Mouse (Mus musculus) urinary bladder, postnatal 36 days (tissue): ENCODE data around the gene Scn1b.

Experiments
- DNase-seq, 2 experiments: peaks; one replicate each; pipeline ENCODE4 v3.0.0; 2022; ENCODE audit warnings: low spot score in 2 of 2, mixed read lengths in 1 of 2

Scn1b gene

GRCm38 (mm10) chr7:31116721-31117145, 10.1 kb downstream of the Scn1b start:
- DNase-seq: no peak

GRCm38 (mm10) chr7:31115587-31116043, 11.2 kb downstream of the Scn1b start:
- DNase-seq: peak in 1 of 2 experiments; percentile 59

DNA sequence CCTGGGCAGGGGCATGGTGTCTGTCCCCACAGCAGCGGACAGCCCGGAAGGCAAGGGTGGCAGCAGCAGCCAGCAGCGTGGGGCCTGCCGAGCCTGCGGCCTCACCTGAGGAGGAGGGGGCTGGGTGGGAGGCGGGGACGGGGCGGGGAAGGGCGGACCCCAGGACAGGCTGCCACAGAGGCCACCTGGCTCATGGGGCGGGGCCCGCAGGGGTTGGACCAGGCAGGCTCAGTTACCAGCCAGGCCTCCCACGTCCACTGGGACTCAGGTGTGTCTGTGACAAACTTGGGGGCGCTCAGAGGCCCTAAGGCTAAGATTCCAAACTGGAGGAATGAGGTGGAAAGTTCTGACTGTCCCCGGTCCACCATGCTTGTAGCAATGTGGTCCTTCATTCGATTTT, 11.6 kb downstream of the Scn1b start, which contains the start of gene Hpn:
TSS of gene Hpn (minus strand) at position 109 of the 400 bp plus-strand sequence.
- DNase-seq: no peak

DNA sequence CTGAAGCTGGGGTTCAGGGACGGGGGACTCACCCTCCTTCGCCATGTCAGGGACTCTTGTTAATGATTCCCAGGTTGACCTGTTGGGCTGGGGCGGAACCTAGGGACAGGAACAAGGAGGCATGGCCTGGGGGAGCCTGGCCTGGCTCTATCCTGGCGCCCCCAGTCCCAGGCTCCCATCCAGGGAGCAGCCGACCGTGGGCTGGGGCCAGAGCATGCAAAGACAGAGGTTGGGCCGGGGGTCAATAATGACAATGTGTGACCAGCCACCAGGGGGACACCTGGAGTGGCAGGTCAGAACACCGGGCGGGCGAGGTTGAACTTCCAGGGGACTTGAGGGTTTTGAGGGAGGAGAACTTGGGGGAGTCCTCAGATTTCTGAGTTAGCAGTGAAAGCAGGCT, 12.2 kb downstream of the Scn1b start:
- DNase-seq: no peak

- DNase-seq: no peak
These were observed 13.0 kb downstream of the Scn1b start for GRCm38 (mm10) chr7:31113800-31114199.

DNA sequence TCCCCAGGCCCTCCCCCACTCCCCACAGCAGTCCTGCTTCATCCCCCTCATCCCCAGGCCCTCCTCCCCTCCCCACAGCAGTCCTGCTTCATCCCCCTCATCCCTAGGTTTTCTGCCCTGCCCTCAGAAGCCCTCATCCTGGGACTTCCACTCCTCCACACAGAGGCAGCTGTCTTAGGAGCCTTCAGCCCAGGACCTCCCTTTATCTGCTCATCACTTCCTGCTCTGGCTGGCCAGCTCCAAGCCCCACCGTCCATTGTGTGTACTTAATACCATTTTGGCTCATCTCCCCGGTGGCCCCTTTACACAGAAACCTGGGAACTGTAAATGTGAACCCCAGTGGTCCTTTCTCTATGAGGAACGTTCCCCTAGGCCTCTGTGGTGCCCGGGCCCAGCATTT, 14.8 kb downstream of the Scn1b start:
- no peak for DNase-seq

- DNase-seq: no peak
These were observed 15.9 kb downstream of the Scn1b start for GRCm38 (mm10) chr7:31110861-31111385.

GRCm38 (mm10) chr7:31109796-31110195, 17.0 kb downstream of the Scn1b start:
- DNase-seq: no peak

DNA sequence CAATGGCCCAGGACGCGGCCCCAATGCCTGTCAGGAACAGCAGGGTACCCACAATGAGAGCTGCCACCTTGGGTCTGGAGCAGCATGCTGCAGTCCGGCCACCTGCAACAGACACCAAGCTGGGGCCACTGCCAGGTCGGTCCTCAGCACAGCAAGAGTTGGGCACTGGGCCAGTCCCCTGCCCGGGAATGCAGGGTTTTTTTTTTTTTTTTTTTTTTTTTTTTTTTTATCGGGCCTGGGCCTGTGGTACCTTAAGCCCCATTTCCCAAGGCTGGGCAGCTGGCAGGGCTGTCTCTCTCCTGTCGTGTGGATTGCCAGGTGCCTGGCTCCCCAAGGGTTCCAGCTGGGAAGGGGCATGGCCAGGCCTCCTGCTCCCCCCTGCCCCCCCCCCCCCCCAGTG, 17.7 kb downstream of the Scn1b start:
- no peak for DNase-seq

- no peak for DNase-seq
These were observed 19.0 kb downstream of the Scn1b start for GRCm38 (mm10) chr7:31107781-31108180.

DNA sequence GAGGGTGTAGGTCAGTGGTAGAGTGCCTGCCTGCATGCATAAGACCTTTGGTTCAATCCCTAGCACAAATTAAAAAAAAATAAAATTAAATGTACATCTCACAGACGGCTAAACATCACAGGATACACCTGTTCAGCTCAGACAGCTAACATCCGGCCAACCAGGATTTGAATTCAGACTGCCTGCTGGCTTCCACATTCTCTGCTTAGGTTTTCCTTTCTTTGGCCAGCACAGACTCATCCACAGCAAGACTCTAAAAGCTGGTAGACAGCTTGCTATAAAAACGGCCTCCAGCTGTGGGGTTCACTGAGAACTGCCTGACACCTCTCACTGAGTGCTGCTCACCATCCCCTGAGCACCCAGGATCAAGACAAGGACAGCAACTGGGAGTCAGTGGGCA, 20.6 kb downstream of the Scn1b start:
- no peak for DNase-seq

DNA sequence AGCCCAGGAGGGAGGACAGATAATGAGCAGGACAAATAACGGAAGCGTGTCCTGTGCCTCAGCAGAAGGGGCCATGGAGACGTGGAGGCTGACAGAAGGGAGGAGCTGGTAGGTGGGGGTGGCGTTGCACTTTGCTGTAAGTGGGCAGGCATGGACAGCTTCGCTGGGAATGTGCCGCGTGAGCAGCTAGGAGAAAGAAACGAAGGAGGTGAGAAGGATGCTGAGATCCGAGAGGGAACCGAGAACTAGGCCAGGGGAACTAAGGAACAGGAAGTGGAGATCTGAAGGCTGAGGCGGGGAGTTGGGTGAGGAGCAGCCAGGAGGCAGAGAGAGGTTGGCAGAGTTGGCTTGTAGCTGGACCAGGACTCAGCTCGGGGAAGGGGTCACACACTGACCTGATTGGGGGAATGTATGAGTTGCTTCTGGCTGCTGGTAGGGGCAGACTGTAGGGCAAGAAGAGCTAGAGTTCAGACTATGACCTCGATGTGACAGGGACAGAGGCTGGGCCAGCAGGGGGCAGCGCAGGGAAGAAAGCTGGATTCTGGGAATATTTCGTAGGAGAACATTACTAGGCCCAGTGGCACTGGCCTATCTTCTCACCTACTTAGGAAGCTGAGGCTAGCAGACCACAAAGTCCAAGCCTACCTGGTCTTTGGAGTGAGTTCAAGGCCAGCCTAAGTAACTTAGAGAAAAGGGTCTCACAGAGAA, 21.6 kb downstream of the Scn1b start:
- DNase-seq: peak in 1 of 2 experiments; percentile 57

DNA sequence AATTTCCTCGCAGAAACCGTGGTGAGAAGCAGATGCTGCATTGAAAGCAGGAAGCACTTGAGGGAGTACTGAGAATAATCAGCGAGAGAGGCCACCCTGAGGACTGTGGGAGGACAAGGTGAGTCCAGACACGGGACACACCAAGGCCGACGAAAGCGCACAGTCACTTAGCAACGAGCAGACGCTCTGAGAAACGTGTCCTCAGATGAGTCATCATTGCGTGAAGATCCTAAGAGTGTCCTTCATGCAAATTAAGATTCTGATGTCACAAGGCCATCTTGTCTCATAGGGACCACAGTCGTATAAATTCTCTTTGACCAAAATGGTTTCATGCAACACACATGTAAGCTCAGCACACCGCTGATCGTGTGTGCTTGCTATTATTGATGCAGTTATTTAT, 26.0 kb downstream of the Scn1b start:
- no peak for DNase-seq

DNA sequence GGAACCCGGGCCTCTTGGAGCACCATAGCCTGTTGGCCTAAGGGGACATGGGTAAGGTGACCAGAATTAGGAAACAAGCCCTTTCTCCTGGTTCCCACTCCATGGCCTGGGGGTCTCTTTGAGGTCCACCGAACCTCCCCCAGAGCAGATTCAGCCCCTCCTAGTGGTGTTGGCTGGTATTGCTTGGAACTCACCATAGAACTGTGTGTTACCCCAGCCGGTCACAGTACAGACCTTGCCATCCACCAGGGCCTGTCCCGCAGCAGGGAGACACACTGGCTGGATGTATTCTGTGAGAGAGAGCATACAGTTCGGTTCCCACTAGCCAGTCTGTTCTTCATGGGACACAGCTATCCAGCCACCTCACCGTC, 27.2 kb downstream of the Scn1b start:
- no peak for DNase-seq

DNA sequence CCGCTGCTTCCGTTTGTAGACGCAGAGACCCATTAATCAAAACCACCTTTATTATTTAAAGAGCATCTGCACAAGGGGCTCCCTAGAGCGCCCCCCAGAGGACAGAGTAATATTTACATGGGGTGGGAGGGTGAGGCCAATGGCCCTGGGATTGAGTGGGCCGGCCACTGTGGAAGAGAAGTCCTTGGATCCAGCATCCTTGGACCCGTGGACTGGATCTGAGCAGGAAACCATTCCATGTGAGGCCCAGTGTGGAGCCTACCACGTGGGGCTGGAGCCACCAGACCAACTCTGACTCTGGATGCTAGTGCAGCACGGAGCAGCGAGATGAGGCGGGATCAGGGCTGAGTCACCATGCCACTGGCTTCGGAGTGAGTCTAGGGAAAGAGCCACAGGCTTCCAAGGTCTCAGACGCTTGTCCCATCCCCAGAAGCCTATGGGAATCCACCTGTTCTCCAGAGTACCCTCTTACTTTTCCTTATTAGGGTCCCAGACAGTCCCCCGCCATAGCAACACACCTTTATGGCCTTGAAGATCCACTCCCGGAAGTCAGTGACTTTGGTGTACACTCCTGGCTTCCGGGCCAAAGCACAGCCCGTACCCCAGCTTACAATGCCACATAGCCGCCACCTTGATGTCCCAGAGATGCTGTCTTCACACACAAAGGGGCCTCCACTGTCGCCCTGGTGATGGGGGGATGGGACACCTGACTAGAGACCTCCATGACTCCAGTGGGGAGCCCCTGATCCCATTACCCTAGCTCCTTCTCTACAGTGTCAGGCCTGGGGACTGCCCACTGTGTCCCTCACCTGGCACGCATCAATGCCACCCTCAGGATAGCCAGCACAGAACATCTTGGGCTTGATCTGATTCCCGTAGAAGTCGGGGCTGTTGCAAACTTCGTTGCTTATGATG, 27.8 kb downstream of the Scn1b start:
- no peak for DNase-seq

DNA sequence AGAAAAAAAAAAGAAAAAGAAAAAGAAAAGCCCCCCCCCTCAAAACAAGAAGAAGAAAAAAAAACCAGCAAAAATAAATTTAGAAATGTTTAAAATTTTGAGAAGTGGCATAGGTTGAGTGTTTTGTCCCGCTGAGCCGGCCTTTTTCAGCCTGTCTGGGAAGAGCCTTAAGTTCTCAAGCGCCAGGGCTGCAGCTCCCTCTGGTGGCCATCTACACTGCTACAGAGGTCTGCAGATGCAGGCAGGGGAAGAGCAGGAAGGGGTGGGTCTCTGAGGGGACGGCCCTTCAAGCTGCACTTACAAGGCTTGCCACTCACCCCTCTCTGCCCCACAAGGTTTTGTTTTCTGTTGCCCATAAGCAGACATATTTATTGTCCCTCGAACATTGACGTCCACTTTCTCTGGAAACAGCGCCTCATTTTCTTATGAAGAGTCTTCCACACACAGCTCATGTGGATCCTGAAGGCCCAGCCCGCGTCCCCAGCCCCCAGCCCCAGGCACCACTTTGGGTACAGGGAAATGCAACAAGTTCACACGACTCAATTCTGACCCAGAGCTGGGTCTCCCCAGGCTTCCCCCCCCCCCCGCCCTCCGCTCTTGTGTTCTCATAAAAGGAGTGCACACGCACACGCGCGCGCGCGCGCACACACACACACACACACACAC, 29.1 kb downstream of the Scn1b start:
- DNase-seq: peak; percentile 86 to 91

GRCm38 (mm10) chr7:31096892-31097564, 29.8 kb downstream of the Scn1b start:
- DNase-seq: no peak

DNA sequence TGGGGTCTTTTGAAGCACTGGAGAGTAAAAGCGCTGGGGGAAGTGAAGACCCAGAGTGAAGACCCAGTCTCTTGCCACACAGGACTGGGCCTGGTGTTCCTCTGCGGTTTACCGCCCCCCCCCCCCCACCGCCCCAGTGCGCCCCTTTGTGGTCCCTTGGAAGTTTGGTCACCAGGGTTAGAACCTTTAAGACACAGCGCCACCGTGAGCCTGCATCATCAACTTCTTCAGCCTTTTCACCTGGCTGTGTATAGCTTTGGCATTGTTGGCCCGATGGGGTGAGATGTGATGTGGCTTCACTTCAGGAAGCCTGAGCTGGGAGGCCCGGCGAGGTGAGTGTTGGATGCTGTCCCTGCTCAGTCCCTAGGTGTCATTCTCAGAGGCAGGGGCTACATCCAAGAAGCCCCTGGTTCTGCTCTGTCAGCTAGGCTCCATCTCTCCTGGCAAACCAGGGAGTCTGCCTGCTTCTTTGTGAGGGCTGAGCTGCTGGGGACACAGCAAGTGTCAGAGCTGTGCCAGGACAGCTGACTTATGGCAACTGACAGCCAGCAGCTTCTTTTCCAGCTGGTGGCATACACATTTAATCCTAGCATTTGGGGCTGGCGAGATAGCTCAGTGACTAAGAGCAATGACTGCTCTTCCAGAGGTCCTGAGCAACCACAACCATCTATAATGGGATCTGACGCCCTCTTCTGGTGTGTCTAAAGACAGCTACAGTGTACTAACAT, 31.9 kb downstream of the Scn1b start:
- no peak for DNase-seq

- DNase-seq: no peak
These were observed 37.1 kb downstream of the Scn1b start for GRCm38 (mm10) chr7:31089721-31090120.

DNA sequence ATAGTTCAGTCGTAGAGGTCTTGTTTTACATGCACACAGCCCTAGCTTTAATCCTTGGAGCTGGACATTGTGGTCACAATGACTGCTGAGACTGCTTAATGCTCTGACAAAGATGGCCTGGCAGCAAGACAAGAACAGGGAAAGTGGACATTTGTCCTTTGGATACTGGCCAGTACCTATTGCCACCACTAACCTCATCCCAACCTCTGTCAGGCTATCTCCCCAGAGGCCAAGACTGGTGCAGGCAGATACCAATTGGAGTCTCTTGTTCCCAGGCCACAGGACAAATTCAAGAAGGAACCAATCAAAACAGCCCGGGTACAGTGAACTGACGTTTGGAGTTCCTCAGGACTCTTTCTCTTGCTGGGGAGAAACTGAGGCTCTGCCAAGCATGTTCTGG, 38.6 kb downstream of the Scn1b start:
- no peak for DNase-seq

DNA sequence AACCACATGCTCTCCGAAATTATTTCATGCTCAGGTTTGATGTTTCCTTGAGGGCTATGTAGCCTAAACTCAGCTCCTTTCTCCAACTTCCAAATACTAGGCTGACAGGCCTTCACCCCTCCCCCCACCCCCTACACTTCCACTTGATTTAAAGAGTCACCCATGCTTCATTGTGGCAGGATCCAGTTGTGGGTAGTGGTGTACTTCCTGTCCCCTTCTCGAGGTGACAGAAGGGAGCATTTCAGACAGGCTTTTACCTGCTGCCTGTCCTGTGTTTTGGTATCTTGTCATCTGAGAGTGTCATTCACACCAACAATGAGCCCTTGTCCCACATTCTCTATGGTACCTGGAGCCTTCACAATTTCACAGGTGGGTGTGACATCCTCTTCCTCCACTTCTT, 39.5 kb downstream of the Scn1b start:
- DNase-seq: no peak
